Mouse (Mus musculus) c-Kit-negative CD71-positive TER-119-positive erythroid progenitor cells, embryonic 14.5 days (primary cell): ENCODE measurements around the gene 1700016C15Rik.
A peak's percentile ranks its signal among the peaks of the same experiment; 100 is the strongest.

Source experiments
- DNase-seq: peaks from one replicate; pipeline ENCODE4 v3.0.0-alpha.2; 2013; ENCODE audit warnings: low read depth, low spot score

Gene 1700016C15Rik

DNA sequence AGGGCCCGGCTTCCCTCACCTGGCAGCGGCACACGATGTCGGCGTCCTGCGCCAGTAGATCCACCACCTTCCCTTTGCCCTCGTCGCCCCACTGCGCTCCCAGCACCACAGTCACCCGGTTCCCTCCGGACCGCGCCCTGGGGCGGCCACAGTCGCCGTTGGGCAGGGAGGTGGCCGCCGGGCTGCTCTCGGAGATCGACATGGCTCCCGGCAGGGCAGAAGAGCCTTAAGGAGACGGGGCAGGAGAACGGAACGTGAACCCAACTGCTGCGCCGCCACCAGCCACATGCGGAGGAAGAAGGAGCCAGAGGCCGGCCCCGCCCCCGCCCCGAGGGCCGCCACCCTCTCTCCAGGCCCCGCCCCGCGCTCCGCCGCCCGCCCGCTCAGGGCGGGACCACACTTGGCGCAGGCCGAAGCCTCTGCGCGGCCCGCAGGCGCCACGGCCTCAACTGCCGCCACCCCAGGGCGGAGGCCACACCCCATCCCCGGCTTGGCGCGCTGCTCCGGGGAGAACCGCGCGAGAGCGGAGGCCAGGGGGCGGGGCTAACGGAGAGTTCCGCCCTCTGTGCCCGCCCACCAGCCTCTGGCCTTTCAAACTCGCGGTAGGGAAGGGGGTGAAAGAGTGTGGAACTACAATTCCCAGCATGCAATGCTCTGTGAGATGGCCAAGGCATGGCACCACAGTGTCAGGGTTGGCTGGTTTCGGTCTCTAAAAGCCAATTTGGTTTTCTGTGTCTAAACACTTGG is 66.8 kb downstream of the 1700016C15Rik start, which contains the start of gene Adss:
Gene Adss, minus strand, starts transcription at position 319 of the 747 bp plus-strand sequence.
- DNase-seq = peak; percentile 98

DNA sequence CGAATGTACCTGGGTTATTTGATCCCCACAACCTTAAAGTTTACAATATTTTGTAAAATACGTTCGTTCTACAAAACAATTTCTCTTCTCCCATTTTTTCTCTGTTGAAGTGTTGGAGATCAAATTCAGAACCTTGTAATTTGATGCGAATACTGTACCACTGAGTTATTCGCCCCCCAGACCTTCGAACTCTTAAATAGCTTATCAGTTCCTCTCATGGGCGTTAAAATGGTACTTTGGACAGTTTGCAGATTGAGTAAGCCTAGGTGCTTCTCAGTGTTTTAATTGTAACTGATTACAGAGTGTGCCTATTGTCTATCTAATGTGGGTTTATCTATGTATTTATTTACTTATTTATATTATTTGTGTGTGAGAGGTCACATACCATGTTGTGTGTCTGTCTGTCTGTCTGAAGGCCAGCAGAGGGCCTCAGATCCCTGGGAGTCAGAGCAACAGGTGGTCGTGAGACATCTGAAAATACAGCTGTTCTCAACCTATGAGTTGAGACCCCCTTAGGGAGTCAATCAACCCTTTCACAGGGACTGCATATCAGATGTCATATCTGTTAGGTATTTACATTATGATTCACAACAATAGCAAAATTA is 67.6 kb downstream of the 1700016C15Rik start:
- DNase-seq = no peak
